ENCODE assay signal across 9 mouse cellular contexts in genomic region chr5:111409412-111410044, GRCm38 (mm10). TPM values are rescaled to one million over a fixed set of nuclear protein-coding genes. Genes with fewer than 3 reads are reported as not detected.
A peak's percentile ranks its signal among the peaks of the same experiment; 100 is the strongest.
DNase-seq lines count a peak whose midpoint lies in the region; ATAC-seq and TF ChIP-seq lines count a peak whose summit lies in the region.
"Had no signal": no experiment of that assay in that cellular context is flagged by ENCODE, and none has a peak within 500 bp of the region (broad histone marks: within the 10 kb centered on the region; RNA-seq: fewer than 3 reads in every experiment).

No protein-coding gene starts in this region.

- no peak for ATAC-seq in intestine, postnatal 0 days
- ATAC-seq in megakaryocyte-erythroid progenitor cell, adult 5-6 weeks (replicated peaks; ENCODE audit: low FRiP score, low TSS enrichment, poor library complexity, severe bottlenecking), result no peak; the same call in 1 of the 2 replicates

- peak; percentile 73 for TF ChIP-seq CTCF in intestine, postnatal 0 days (IDR thresholded peaks at IDR 0.05; ENCODE audit: low read depth)

- no peak overlapping the region for H3K9ac ChIP-seq in intestine, postnatal 0 days (ENCODE audit: low read depth, low read length)
- H3K9ac ChIP-seq: midbrain, embryonic 12.5 days had no signal

- WGBS in intestine, postnatal 0 days, result 0% methylated on average over 1 of the region's 1 CpGs

- DNase-seq in adrenal gland, postnatal 14 days, result peak; percentile 43
- no peak for DNase-seq in adrenal gland, postnatal 25 days
- peak; percentile 33 for DNase-seq in right cerebral cortex, adult 18-20 months
- no peak for DNase-seq in right cerebral cortex, adult 2 months (ENCODE audit: low spot score in 2 of 2)
- DNase-seq in retina, embryonic 14.5 days (ENCODE audit: low spot score), result peak; percentile 73
- DNase-seq in cerebellum, adult 9-10 months, result no peak

- no peaks in the 10 kb centered on the region; the same call in 1 of the 2 replicates for H3K27me3 ChIP-seq in intestine, postnatal 0 days (replicated peaks; ENCODE audit: control insufficient read depth, insufficient read depth, low read length)

- H3K27ac ChIP-seq in intestine, postnatal 0 days (ENCODE audit: low read depth, low read length), result no peak overlapping the region

- H3K4me2 ChIP-seq in intestine, postnatal 0 days (replicated peaks; ENCODE audit: low read depth), result no peak overlapping the region
- H3K4me2 ChIP-seq: midbrain, embryonic 12.5 days had no signal

- H3K9me3 ChIP-seq in intestine, postnatal 0 days (ENCODE audit: control insufficient read depth), result no peaks in the 10 kb centered on the region
- H3K9me3 ChIP-seq: midbrain, embryonic 12.5 days had no signal

- no peaks in the 10 kb centered on the region for H3K4me1 ChIP-seq in intestine, postnatal 0 days (replicated peaks; ENCODE audit: control insufficient read depth, insufficient read depth, low read length)

- H3K36me3 ChIP-seq in intestine, postnatal 0 days (ENCODE audit: control insufficient read depth, insufficient read depth), result no peaks in the 10 kb centered on the region
- H3K36me3 ChIP-seq: midbrain, embryonic 12.5 days had no signal

- no peak overlapping the region for H3K4me3 ChIP-seq in intestine, postnatal 0 days (ENCODE audit: low read depth, low read length)
- H3K4me3 ChIP-seq: midbrain, embryonic 12.5 days had no signal

RNA-seq across cellular contexts. Expression of gene Mn1, which starts 7.6 kb away (rescaled TPM):
- 4.6 and 5.1 TPM in 2 replicates for total RNA-seq in adrenal gland, postnatal 14 days (2021)
- 2.3 and 4.9 TPM in 2 replicates for total RNA-seq in adrenal gland, postnatal 25 days (2021)
- polyA plus RNA-seq in intestine, postnatal 0 days (2015; fragmentation: Nextera tagmentation; extraction: Ambion mirVana), result 2.8 and 3.1 TPM in 2 replicates
- 0.25 and 0.66 TPM in 2 replicates for total RNA-seq in megakaryocyte-erythroid progenitor cell, adult 5-6 weeks (2014; fragmentation: Nextera tagmentation)
- total RNA-seq in megakaryocyte-erythroid progenitor cell, adult 5-6 weeks (2017), result 0.72 and 0.94 TPM in 2 replicates

Comparison
In these comparisons a context has a peak if more than half of its experiments do, and no peak if none do; other contexts are left out.
1. DNase-seq: peak in adrenal gland, postnatal 14 days (single experiment), right cerebral cortex, adult 18-20 months (single experiment) and retina, embryonic 14.5 days (single experiment); none in adrenal gland, postnatal 25 days (single experiment), right cerebral cortex, adult 2 months (0 of 2) and cerebellum, adult 9-10 months (single experiment).